Mouse (Mus musculus): ENCODE data around the gene Dnm3.

DNA sequence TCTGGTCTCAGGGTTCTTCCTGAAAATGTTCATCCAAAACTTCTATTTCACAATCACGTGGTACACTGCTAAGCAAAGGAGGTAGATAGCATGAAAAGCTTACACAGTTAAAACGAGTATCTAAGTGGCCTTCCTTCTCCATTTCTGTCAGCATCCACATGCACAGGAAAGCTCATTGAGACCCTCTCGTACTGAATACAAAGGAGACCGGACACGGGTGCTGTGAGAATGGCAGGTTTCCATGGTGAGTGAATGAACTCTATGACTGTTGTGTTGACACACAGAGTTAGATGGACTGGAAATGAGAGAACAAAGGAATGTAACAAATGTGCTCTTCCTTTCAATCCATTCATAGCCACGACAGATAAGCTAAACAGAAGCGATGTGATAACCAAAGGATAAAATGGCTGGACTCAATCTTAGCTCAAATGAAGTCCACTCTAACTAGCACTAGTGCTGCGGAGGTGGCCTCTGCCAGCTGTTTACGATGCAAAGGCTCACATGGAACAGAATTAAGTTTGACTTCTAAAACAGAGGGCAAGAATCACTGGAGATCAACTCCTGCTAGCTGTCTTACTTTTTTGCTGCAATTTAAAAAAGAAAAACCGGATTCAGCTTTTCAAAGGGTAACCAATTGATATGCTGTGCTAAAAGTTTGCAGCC, 268.2 kb downstream of the Dnm3 start:
- TF ChIP-seq CTCF (IDR thresholded peaks at IDR 0.05; ENCODE audit: insufficient read depth, low read depth, low read length) (no peak), POLR2A (IDR thresholded peaks at IDR 0.05; ENCODE audit: insufficient read depth, low read depth, low read length) (no peak)

All from olfactory bulb, adult 2 months (tissue).